Mouse (Mus musculus): Measurements from ENCODE around the gene Cxcr2.
A peak's percentile ranks its signal among the peaks of the same experiment; 100 is the strongest.

Gene Cxcr2

GRCm38 (mm10) chr1:74196621-74197419, 43.0 kb downstream of the Cxcr2 start:
- no peak for DNase-seq (ENCODE audit: low read depth, low spot score)

- no peak for DNase-seq (ENCODE audit: low read depth, low spot score)
Measured at GRCm38 (mm10) chr1:74197726-74198470, 44.1 kb downstream of the Cxcr2 start.

- DNase-seq (ENCODE audit: low read depth, low spot score) = no peak
Measured at GRCm38 (mm10) chr1:74199046-74199445, 45.3 kb downstream of the Cxcr2 start.

GRCm38 (mm10) chr1:74201048-74201844, 47.5 kb downstream of the Cxcr2 start:
- DNase-seq (ENCODE audit: low read depth, low spot score) = no peak

GRCm38 (mm10) chr1:74203457-74203856, 49.7 kb downstream of the Cxcr2 start:
- DNase-seq (ENCODE audit: low read depth, low spot score) = peak; percentile 40

- peak; percentile 75 for DNase-seq (ENCODE audit: low read depth, low spot score)
Measured at GRCm38 (mm10) chr1:74205881-74206280, 52.1 kb downstream of the Cxcr2 start.

- peak; percentile 59 for DNase-seq (ENCODE audit: low read depth, low spot score)
Measured at GRCm38 (mm10) chr1:74206642-74207041, 52.9 kb downstream of the Cxcr2 start.

GRCm38 (mm10) chr1:74207906-74208305, 54.1 kb downstream of the Cxcr2 start:
- peak; percentile 27 for DNase-seq (ENCODE audit: low read depth, low spot score)

GRCm38 (mm10) chr1:74208941-74209340, 55.2 kb downstream of the Cxcr2 start:
- DNase-seq (ENCODE audit: low read depth, low spot score) = no peak
